Mouse (Mus musculus): ENCODE results near the gene Spns3. TPM values are rescaled to one million over a fixed set of nuclear protein-coding genes. Genes with fewer than 3 reads are reported as not detected.

The Spns3 gene
- total RNA-seq, 4 experiments from 2014 or later = 0.14 TPM; not detected in 3

- no peak for DNase-seq (ENCODE audit: low spot score)
Measured at GRCm38 (mm10) chr11:72484549-72484948, 65.8 kb downstream of the Spns3 start.

DNA sequence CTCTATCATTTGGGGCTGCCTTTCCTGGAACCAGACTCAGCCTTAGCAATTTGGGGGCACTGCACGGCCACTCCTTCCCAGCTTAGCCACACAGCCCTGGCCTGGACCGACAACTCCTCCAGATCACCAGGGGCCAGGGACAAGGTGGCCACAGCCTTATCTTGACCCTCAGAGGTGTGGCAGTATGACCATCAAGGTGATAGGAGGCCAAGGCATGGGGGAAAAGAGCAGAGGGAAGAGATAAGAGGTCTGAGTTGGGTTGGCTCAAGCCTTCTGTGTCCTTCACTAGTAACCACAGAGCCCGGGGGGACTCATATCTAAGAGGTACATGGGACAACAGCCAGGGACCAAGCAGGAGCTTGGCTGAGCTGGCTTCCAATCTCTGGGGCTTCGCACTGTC, 68.4 kb downstream of the Spns3 start:
- no peak for DNase-seq (ENCODE audit: low spot score)

GRCm38 (mm10) chr11:72481313-72481712, 69.0 kb downstream of the Spns3 start:
- no peak for DNase-seq (ENCODE audit: low spot score)

GRCm38 (mm10) chr11:72479499-72479898, 70.8 kb downstream of the Spns3 start:
- DNase-seq (ENCODE audit: low spot score) = no peak

GRCm38 (mm10) chr11:72478228-72478627, 72.1 kb downstream of the Spns3 start:
- DNase-seq (ENCODE audit: low spot score) = no peak

DNA sequence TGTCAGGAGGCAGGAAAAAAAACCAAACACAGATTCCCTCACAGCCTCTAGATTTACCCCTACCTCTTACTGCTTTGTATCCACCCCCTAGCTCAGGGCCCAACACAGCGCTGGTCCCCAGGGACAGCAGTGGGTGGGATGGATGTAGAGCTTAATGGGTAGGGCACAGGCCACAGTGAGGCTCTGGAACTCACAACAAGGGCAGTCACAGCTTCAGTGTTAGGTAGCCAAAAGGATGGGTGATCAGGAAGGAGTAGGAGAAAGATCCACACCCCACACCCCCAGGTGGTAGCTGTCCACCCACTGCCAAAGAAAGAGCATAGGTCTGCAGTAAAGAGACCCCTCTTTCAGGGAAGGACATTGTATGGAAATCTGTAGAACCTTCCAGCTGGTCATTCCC, 72.7 kb downstream of the Spns3 start:
- no peak for DNase-seq (ENCODE audit: low spot score)

DNA sequence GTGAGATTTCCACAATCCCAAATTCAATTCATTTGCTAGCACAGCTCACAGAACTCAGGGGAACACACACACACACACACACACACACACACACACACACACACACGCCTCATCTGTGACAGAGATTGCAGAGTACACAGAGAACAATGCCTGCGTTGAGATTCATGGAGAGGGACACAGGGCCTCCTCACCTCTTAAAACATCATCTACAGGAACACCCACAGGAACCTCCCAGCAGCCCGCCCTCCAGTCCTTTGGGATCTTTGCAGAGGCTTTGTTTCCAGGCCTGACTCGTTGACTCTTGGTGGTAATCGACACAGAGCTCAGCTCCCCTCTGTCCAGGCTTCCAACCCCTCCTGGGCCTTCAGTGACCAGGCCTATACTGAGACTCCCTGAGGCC, 73.1 kb downstream of the Spns3 start:
- peak; percentile 51 for DNase-seq (ENCODE audit: low spot score)

GRCm38 (mm10) chr11:72476074-72476625, 74.2 kb downstream of the Spns3 start:
- no peak for DNase-seq (ENCODE audit: low spot score)

DNA sequence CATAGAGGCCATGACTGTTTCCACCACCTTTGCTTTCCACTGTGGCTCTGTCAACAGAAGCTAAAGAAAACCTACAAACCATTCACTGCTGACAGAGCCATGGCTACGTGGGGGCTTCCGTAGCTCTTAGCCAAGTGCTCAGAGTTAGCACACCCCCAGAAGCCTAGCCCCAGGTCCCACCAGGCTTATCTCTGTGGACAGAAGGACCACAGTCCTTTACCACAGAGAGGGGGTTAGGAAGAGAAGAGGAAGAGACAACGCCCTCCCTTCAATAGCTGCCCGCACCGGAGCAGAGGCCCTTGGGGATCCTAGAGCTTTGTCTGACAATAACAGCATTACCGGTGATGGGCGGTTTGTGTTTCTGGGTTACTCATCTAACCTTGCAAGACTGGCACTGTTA, 74.9 kb downstream of the Spns3 start:
- no peak for DNase-seq (ENCODE audit: low spot score)

DNA sequence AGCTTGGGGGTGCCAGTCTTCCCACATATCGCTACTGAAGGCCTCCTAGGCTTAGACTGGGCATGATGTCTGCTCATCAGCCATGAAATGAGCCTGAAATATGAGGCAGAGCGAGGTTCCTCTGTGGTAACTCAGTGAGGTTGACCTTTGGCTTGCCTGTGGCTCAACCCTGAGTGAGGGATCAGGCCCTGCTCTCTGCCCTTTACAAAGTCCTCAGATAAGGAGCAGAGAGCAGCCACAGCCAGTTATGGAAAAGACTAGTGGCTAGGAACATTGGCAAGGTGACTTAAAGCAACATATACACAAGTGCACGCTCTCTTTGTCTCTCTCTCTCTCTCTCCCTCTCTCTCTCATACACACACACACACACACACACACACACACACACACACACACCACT, 75.4 kb downstream of the Spns3 start:
- no peak for DNase-seq (ENCODE audit: low spot score)

DNA sequence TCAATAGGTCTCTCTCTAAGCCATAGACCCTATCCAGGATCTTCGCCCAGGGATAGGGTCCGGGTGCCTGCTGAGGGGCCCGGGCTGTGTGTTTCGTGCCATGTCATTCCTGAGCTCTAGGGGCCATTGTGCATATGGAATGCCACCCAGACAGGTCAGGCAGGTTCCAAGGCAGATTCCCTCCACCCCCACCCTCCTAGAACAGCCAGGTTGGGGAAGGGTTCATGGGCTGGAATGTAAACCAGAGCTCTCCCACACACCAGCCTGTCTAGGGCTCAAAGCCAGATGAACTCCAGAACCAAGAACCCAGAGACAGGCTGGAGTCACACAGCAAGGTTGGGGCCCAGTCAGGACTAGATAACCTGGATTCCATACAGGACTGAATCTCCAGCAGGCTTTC, 76.8 kb downstream of the Spns3 start:
- DNase-seq (ENCODE audit: low spot score) = no peak

DNA sequence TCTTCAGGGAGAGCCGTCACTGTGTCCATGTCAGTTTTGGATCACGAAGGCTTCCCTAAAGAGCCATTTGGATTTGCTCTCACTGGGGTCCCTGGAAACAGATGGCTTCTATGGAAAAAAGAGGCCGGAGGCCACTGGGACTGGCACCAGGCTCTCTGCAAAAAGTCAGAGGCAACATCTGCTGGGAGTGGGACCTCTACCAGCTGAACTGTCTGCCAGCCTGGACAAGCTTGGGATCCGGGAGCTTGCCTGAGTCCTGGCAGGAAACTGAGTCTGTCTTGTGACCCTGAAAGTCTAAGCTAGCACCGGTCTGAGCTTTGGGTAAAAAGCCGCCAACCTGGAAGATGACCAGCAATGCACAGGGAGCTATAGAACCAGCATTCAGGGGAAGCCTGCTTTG, 78.9 kb downstream of the Spns3 start:
- DNase-seq (ENCODE audit: low spot score) = no peak

GRCm38 (mm10) chr11:72470004-72470403, 80.3 kb downstream of the Spns3 start:
- DNase-seq (ENCODE audit: low spot score) = no peak

- DNase-seq (ENCODE audit: low spot score) = peak; percentile 88
Measured at GRCm38 (mm10) chr11:72469217-72469616, 81.1 kb downstream of the Spns3 start.

DNA sequence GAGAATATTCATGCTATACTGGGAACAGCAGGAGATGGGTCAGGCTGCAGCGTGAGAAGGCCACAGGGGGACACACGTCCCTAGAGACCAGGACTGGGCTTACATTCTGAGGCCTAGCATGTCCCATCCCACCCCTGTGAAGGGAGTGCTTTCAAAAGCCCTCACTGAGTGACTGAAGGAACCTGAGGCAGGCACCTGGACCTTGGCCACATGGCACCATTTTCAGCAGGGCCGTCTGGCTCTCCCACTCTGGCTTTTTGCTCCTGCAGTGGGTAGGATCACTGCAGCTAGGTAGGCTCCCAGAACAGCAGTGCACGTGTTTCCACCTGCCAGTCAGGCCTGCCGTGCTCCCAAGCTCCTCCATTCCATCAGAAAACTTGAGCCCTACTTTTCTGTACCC, 81.8 kb downstream of the Spns3 start:
- no peak for DNase-seq (ENCODE audit: low spot score)

DNA sequence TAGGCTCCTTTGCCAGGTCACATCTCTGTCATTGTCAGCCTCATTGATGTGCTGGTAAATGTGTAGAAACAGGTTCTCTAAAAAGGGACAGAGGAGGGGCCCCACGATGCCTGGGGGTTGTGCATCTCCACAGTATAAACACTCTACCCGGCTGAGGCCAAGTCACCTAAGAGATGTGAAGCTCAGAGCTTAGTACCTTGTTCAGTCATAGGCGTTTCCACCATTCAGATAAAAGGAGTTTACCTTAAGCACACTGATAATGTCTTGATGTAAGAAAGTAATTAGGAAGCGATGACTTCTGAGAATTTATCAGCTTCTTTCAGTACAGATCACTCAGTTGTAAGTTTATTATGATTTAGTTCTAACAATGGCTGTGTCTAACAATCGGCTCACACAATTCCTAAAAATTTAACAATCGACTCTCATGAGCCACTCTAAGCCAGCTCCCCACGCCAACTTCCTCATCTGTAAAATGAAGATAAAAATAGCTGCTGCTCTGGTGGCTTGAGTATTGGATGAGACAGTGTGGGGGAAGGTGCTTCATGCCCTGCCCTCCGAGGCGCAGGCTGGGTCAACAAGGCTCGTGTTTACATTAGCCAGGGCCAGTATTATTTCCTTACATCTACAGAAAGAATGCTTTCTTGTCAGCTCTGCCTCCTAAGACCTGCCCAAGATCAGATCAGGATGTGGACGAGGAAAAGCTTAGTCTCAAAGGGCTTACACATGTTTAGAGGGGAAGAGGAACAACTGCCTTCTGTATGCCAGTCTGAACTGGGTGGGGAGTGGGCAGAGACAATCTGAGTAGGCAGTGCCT, 83.4 kb downstream of the Spns3 start:
- DNase-seq (ENCODE audit: low spot score) = peak; percentile 53

- DNase-seq (ENCODE audit: low spot score) = no peak
Measured at GRCm38 (mm10) chr11:72465978-72466693, 84.2 kb downstream of the Spns3 start.

DNA sequence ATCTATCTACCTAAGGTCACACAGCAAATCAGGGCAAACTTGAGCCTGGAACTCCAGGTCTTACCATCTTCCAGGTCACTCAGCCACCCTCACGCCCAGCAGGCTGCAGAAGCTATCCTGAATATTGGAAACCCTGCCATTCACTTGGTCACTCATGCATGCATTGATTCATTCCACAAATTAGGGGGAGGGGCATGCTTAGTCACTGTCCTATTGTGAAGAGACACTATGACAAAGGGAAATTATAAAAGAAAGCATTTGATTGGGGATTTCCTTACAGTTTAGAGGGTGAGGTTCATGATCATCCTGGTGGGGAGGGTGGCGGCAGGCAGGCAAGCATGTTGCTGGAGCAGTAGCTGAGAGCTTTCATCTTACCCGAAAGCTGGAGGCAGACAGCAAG, 85.5 kb downstream of the Spns3 start:
- DNase-seq (ENCODE audit: low spot score) = no peak

DNA sequence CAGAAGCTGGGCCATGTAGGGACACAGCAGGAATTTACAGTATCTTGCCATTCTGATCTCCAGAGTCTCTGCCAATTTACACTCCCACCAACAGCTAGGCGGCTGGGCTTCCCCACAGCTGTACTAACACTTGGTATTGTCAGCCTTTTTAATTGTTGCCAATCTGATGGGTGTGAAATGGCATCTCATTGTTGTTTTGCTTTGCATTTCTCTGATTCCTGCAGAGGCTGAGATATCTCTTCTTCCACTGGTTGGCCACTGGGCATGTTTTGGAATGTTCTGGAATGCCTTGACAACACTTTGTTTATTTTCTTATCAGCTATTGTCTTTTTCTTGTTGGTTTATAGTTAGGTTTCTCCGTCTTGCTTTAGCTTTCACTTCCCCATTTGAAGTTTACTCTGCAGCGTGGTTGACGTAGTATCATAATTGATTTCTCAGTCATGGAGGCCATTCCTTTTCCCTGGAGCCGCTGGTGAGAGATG, 88.8 kb downstream of the Spns3 start:
- peak; percentile 28 for DNase-seq (ENCODE audit: low spot score)

GRCm38 (mm10) chr11:72458502-72458901, 91.8 kb downstream of the Spns3 start:
- no peak for DNase-seq (ENCODE audit: low spot score)

GRCm38 (mm10) chr11:72457995-72458496, 92.3 kb downstream of the Spns3 start:
- peak; percentile 70 for DNase-seq (ENCODE audit: low spot score)

GRCm38 (mm10) chr11:72455694-72456093, 94.6 kb downstream of the Spns3 start:
- no peak for DNase-seq (ENCODE audit: low spot score)
